Mouse (Mus musculus): ENCODE results near the gene Ccar1.

GRCm38 (mm10) chr10:62713457-62713856, 78.6 kb downstream of the Ccar1 start:
- TF ChIP-seq POLR2A (IDR thresholded peaks at IDR 0.05; ENCODE audit: control insufficient read depth, low read depth, low read length) = no peak
- TF ChIP-seq CTCF (IDR thresholded peaks at IDR 0.05; ENCODE audit: control insufficient read depth, insufficient read depth, insufficient replicate concordance, low read depth, low read length) = no peak
